Mouse (Mus musculus) cortical plate, adult 2 months (tissue): ENCODE results near the gene Ap3d1.

Experiments used
- CTCF ChIP-seq: fragments of 200-500 bp; IDR thresholded peaks from 2 replicates; pipeline ENCODE4 v1.5.1; 2011; ENCODE audit warnings: mild to moderate bottlenecking, control low read depth, low read length; ENCODE audit not compliant: insufficient read depth; ENCODE audit errors: extremely low read depth
- POLR2A ChIP-seq: fragments of 200-500 bp; IDR thresholded peaks from 2 replicates; pipeline ENCODE4 v1.6.1; 2011; ENCODE audit warnings: mild to moderate bottlenecking, low read length, control low read depth; ENCODE audit not compliant: insufficient read depth; ENCODE audit errors: extremely low read depth

DNA sequence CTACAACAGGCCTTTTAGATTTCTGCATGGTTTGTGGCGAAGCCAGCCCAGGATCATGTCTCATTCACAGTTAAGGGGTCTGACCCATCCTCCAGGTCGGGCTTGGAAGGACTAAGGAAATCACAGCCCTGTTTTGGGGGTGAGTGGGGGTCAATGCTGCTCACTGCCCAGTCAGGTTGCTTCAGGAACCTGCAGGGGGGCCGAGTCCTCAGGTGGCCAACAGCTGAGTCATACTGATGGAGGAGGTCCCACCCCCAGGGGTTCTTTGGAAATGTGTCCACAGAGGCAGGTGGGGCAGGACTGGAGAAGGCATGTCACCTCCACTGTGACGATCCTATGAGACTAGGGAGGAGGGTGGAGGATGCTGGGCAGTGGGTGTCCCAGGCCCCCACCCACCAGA lies 76.6 kb downstream of the Ap3d1 start:
- TF ChIP-seq POLR2A = no peak
- TF ChIP-seq CTCF = no peak
